Mouse (Mus musculus): ENCODE measurements around the gene Duox2.

The Duox2 gene

DNA sequence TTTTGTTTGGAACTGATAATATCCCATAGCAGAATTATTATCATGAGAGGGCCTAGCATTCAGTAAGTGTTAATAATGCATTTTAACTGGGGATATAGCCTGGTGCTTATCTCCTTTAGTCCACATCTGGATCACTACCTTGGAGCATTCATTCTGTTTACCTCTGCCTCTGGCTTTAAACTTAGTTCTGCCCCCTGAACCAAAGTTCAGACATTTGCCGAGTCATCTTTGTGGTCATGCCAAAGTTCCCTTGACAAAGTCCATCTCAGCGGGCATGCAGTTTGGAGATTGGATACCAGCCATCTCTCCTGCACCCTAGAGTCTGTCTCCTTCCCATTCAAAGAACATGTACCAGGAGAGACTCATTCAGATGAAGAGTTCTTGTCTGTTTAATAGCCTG lies 62.8 kb downstream of the Duox2 start:
- DNase-seq = peak; percentile 53

DNA sequence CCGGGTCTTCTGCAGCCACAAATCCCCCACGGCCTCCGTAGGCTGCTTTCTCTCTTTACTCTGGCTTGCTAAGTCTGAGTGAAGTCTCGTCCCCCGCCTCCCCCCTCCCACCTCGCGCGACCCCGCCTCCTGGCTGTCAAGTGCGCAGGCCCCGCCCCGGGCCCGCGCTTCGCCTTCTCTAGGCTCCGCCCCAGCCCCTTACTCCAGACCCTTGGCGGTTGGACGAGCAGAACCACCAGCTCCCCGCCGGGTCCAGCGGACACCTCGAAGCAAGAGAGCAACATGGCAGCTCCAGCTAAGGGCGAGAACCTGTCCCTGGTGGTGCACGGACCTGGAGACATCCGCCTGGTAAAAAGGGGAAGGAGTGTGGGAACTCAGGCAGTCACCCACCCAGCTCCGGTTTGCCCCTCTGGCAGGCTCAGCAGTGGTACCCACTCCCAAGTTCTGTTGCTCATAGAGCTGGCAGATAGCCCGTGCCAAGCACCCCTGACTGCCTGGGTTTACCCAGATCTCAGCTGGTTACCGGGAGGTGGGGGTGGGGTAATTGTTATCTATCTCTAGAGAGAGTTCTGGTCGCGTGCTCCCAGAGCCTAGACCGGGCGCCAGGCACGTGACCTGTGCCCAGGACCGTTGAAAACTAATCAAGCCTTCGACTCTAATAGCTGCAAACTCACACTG lies 63.5 kb downstream of the Duox2 start, which contains the start of gene Sord:
TSS of gene Sord (plus strand) at position 139 of the 678 bp plus-strand sequence.
- DNase-seq = peak; percentile 90

DNA sequence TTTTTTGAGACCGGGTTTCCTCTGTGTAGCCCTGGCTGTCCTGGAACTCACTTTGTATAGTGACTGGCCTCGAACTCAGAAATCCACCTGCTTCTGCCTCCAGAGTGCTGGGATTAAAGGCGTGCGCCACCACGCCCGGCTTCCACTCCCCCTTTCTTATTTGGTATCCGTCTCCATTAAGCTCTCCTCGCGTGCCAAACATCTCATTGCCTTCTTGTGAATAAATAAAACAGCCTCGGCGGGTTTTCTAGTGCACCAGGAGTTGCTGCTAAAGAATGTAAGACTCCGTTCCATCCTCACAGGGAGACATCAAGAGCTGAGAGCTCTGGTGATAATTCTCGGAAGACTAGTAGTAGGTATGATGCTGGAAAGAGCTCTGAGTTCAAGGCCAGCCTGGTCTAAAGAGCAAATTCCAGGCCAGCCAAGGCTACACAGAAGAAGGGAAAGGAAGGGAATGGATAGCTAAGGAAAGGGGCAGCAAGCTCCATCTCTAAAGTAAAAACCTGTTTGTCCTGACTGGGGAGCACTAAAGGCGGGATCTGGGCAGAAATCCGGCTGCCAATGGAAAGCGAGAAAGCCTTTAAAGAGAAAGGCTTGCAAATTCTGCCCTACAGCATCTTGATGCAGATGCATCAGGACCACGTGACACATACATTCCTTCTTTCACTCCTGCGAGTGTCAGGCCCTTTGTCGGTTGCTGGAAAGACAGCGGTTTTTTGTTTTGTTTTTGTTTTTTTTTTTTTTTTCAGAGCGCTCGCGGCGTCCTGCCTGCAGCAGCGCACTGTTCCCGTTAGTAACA lies 64.3 kb downstream of the Duox2 start:
- peak; percentile 46 for DNase-seq

DNA sequence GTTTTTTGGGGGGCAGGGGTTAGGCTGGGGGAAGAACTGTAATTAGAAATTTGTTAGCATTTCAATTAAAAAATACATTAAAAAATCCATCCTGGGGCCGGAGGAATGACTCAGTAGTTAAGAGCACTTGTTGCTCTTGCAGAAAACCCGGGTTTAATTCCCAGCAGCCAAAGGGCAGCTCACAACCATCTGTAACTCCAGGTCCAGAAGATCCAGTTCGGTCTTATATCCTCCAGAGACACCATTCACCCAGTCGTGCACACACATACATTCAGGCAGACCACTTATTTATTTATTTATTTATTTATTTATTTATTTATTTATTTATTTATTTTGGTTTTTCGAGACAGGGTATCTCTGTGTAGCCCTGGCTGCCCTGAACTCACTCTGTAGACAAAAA lies 64.9 kb downstream of the Duox2 start:
- no peak for DNase-seq

DNA sequence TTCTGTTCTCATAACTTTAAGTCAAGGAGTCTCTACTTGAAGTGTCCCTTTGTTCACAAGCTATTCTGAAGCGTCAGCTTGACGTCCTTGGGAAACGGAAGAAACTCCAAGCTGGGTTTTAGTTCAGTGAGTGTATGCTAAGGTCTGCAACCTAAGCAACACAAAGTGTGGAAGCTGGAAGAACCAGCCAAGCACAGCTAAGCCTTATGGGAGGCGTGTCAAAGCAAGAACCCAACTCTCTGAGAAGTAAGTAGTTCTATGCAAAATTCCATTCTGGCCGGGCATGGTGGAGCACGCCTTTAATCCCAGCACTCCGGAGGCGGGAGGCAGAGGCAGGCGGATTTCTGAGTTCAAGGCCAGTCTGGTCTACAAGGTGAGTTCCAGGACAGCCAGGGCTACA lies 66.6 kb downstream of the Duox2 start:
- no peak for DNase-seq

DNA sequence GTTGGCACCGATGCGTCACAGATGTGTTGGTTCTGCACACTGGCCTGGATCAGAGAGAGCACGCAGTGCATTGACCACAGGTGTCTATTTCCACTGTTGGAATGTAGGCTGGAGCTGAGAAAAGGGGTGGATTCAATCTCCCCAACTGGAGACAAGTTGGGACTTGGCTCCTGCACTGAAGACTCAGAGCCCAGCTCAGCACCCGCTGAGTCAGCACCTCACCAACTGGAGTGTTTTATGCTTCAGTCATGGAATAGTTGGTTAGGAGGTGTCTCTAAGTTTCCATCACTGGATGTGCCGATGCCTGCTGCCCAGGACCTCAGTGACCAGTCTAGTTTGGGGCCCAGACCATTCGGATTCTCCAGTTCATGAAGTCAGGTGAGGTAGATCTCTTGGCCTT lies 67.9 kb downstream of the Duox2 start:
- DNase-seq = no peak
